Mouse (Mus musculus) heart, adult 2 months (tissue): ENCODE results near the gene Chchd10.

Experiments
- EP300 ChIP-seq: fragments of 200-500 bp; IDR thresholded peaks from 2 replicates; pipeline ENCODE4 v1.6.1; 2011; ENCODE audit warnings: low read depth, low read length, control low read depth; ENCODE audit not compliant: insufficient read depth
- POLR2A ChIP-seq: fragments of 200-500 bp; IDR thresholded peaks from 2 replicates; pipeline ENCODE4 v1.6.1; 2011; ENCODE audit warnings: mild to moderate bottlenecking, low read depth, low read length, control low read depth; ENCODE audit not compliant: insufficient read depth

DNA sequence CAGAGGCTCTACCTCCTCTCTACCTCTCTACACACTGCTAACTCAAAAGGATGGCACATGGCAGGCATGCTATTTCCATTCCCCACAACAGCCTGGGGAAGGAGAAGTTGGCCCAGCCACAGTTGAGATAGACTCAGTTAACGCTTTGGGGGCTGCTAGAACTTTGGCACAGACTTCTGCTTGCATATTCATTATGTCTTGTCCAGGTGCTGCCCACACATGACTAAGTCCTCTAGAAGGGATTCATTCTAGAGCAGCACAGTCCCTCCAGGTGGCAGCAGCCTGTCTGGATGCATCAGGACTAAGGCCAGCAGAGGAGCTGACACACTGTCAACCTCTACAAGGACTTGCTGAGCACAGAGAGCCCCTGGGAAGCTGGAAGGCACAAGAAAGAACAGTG is 36.7 kb upstream of the Chchd10 start:
- no peak for TF ChIP-seq EP300
- TF ChIP-seq POLR2A = no peak
